Mouse (Mus musculus) G1E (cell line): ENCODE measurements around the gene Sult1c1. TPM values are rescaled to one million over a fixed set of nuclear protein-coding genes. Genes with fewer than 3 reads are reported as not detected.

ENCODE experiments used
- ATAC-seq: 2 replicates; pipeline ENCODE4 v1.8.0; 2016; ENCODE audit warnings: mild to moderate bottlenecking; ENCODE audit not compliant: insufficient number of reproducible peaks, poor library complexity, low FRiP score, severe bottlenecking; ENCODE audit errors: extremely low read depth
- DNase-seq: peaks from one replicate; pipeline ENCODE4 v3.0.0; 2012; ENCODE audit warnings: low spot score
- H3K27me3 ChIP-seq: 2 replicates; pipeline ENCODE4 v1.6.1; 2012; ENCODE audit warnings: mild to moderate bottlenecking, low read length, inconsistent platforms; ENCODE audit not compliant: insufficient read depth
- H3K36me3 ChIP-seq: replicated peaks from 2 replicates; pipeline ENCODE3; 2012; ENCODE audit warnings: mild to moderate bottlenecking, inconsistent platforms
- H3K4me1 ChIP-seq: 2 replicates; pipeline ENCODE4 v1.6.1; 2012; ENCODE audit warnings: low read depth, low read length, inconsistent platforms, mixed read lengths; ENCODE audit not compliant: insufficient read depth
- H3K4me3 ChIP-seq: 2 replicates; pipeline ENCODE4 v1.5.1; 2012; ENCODE audit warnings: low read depth, mild to moderate bottlenecking, inconsistent platforms, low read length, moderate library complexity, mixed read lengths
- H3K9me3 ChIP-seq: replicated peaks from 2 replicates; pipeline ENCODE4 v1.6.1; 2012; ENCODE audit warnings: inconsistent platforms
- CTCF ChIP-seq: IDR thresholded peaks from 2 replicates; pipeline ENCODE4 v1.5.1; 2012; ENCODE audit warnings: low read depth, low read length, inconsistent platforms, mixed read lengths
- GATA1 ChIP-seq: IDR thresholded peaks from 2 replicates; pipeline ENCODE4 v1.6.1; 2012; ENCODE audit warnings: borderline replicate concordance, low read length, inconsistent platforms, mixed read lengths
- GATA2 ChIP-seq: IDR thresholded peaks from 2 replicates; pipeline ENCODE4 v1.6.1; 2012; ENCODE audit warnings: low read depth, low read length, inconsistent platforms, borderline replicate concordance
- POLR2AphosphoS5 ChIP-seq: IDR thresholded peaks from 2 replicates; pipeline ENCODE4 v1.6.1; 2012; ENCODE audit warnings: low read depth, low read length, inconsistent platforms; ENCODE audit not compliant: insufficient replicate concordance
- TAL1 ChIP-seq: conservative IDR thresholded peaks from 2 replicates; pipeline ENCODE4 v1.6.1; 2012; ENCODE audit warnings: low read depth, low read length, inconsistent platforms, mixed read lengths
- polyA plus RNA-seq: library from polyadenylated mRNA; stranded (reverse); fragments of >175 nt; gene quantifications from 2 replicates; pipeline ENCODE4 v1.2.3, GENCODE M21; 2012
- total RNA-seq, 2 experiments: library from RNA; stranded (forward) in 1 of 2; stranded (reverse) in 1 of 2; fragments of 200-1000 nt in 1 of 2; fragments of >200 nt in 1 of 2; fragmentation: Nextera tagmentation in 1 of 2; gene quantifications; 2 replicates each; pipeline ENCODE4 v1.2.3; 2014 to 2017

Gene Sult1c1
- total and polyA plus RNA-seq, 3 experiments = not detected

GRCm38 (mm10) chr17:53940726-53941125 is 49.7 kb downstream of the Sult1c1 start:
- H3K36me3 ChIP-seq = no peaks in the 10 kb centered on the region
- no peaks in the 10 kb centered on the region for H3K27me3 ChIP-seq
- DNase-seq (no peak), ATAC-seq (no peak)
- no peak for TF ChIP-seq TAL1
- TF ChIP-seq GATA2 = no peak
- TF ChIP-seq GATA1 = no peak
- no peak for TF ChIP-seq POLR2AphosphoS5
- no peak for TF ChIP-seq CTCF
- peaks cover 13% of the 10 kb centered on the region for H3K9me3 ChIP-seq
- no peaks in the 10 kb centered on the region for H3K4me1 ChIP-seq
- H3K4me3 ChIP-seq = no peak overlapping the region

Other genes with a start within 250 kb of the Sult1c1 start
- gene Sult1c2, start 144.3 kb downstream of the Sult1c1 start, total RNA-seq (2014; fragmentation: Nextera tagmentation) = not detected in 2 replicates
- gene Sult1c2, start 144.3 kb downstream of the Sult1c1 start, total RNA-seq (2017) = 0.11 TPM in 1 of 2 replicates, not detected in the other
- gene Sult1c2, start 144.3 kb downstream of the Sult1c1 start, polyA plus RNA-seq = not detected in 2 replicates